Mouse (Mus musculus): Measurements from ENCODE around the gene Psap. TPM values are rescaled to one million over a fixed set of nuclear protein-coding genes. Genes with fewer than 3 reads are reported as not detected.
A peak's percentile ranks its signal among the peaks of the same experiment; 100 is the strongest.

Psap gene
- total and polyA plus RNA-seq, 2 experiments from 2014 or later = 272 to 811 TPM

DNA sequence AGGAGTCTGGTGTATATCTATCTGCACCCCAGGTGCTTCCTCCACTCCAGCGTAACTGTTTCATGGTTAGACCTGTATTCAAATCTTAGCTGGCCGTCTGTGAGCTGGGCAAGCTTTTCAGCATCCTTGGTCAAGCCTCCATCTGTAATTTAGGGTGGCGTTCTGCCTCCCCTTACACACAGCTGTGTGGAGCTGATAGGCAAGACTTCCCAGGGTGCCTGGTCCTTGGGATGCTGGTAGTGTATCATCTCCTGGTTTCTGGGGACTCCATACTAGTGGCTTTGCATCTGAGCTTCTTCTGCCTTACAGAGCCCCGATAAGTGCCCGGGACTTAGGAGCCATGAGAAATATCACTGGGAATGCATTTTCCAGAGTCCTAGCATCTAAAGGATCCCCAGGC is 72.2 kb downstream of the Psap start:
- H3K9ac ChIP-seq (replicated peaks; ENCODE audit: low read length, poor library complexity, severe bottlenecking) = no peak overlapping the region
- ATAC-seq (ENCODE audit: low FRiP score) (no peak), DNase-seq (ENCODE audit: low spot score) (no peak)
- no peak for TF ChIP-seq CTCF (IDR thresholded peaks at IDR 0.05)
- no peaks in the 10 kb centered on the region for H3K36me3 ChIP-seq (ENCODE audit: insufficient read depth, low read length)
- peaks cover 5% of the 10 kb centered on the region; the same call in 1 of the 2 replicates for H3K4me1 ChIP-seq (ENCODE audit: insufficient read depth, low read length)
- H3K4me2 ChIP-seq (ENCODE audit: low read depth, low read length, poor library complexity, severe bottlenecking) = no peak overlapping the region
- H3K9me3 ChIP-seq (ENCODE audit: low read length) = no peaks in the 10 kb centered on the region
- no peak overlapping the region for H3K4me3 ChIP-seq (ENCODE audit: low read depth, low read length)
- WGBS = 87% methylated on average over 5 of the region's 5 CpGs
- H3K27ac ChIP-seq (ENCODE audit: low read depth, low read length) = no peak overlapping the region
- peaks cover 20% of the 10 kb centered on the region; the same call in 1 of the 2 replicates for H3K27me3 ChIP-seq (ENCODE audit: insufficient read depth, low read length)

DNA sequence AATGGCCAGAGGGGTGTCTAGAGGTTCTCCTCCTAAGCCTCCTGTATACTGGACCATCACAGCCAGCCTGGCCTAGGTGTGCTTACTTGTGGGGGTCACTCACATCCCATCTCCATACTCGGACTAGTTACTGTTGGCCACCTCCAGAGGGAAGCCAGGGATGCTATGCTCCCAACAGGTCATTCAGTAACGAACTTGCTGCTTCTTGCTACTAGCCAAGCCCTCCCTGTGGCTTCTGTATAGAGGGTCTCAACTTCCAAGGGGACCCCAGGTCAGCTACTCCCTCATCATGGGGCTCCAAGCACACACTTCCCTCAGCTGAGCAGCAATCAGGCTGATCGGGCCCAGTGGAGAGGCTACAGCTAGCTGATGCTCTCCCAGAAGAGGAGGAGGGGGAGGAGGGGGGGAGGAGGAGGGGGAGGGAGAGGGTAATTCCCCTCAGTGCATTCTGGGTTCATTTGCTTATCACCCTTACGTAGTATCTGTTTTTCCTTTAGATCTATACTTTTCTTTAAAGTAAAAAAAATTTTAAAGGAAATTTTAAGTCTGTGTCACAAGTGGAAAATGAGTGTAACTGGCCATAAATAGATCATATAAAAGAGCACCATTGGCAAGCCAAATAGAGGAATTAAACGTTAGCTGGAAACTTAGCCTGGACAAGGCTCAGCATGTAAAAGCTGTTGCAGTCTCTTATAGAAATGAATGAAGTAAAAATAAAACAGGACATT is 72.8 kb downstream of the Psap start:
- peaks cover 20% of the 10 kb centered on the region; the same call in 1 of the 2 replicates for H3K27me3 ChIP-seq (ENCODE audit: insufficient read depth, low read length)
- no peak for TF ChIP-seq CTCF (IDR thresholded peaks at IDR 0.05)
- no peaks in the 10 kb centered on the region for H3K36me3 ChIP-seq (ENCODE audit: insufficient read depth, low read length)
- no peak overlapping the region for H3K27ac ChIP-seq (ENCODE audit: low read depth, low read length)
- H3K4me2 ChIP-seq (ENCODE audit: low read depth, low read length, poor library complexity, severe bottlenecking) = no peak overlapping the region
- H3K4me3 ChIP-seq (ENCODE audit: low read depth, low read length) = no peak overlapping the region
- WGBS = 47% methylated on average over 5 of the region's 5 CpGs
- no peak overlapping the region for H3K9ac ChIP-seq (replicated peaks; ENCODE audit: low read length, poor library complexity, severe bottlenecking)
- no peaks in the 10 kb centered on the region for H3K9me3 ChIP-seq (ENCODE audit: low read length)
- peaks cover 5% of the 10 kb centered on the region; the same call in 1 of the 2 replicates for H3K4me1 ChIP-seq (ENCODE audit: insufficient read depth, low read length)
- ATAC-seq (ENCODE audit: low FRiP score) (no peak), DNase-seq (ENCODE audit: low spot score) (no peak)

DNA sequence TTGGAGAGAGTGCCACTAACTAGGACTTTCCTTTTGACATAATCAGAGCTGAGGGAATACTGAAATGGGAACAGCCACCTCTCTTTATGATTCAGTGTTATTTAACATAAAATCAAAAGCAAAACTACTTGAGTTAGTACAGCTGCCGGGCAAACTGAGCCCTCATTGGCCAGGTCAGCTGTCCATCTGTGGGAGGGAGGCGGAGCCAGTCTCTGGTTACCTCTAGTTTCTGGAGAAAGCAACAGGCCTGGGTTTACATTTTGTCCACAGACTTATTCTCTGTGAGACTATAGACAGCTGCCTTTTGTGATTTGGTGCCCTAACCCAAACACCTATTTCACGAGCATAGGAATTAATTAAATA is 73.4 kb downstream of the Psap start:
- peak; percentile 52 for DNase-seq (ENCODE audit: low spot score)
- WGBS = 46% methylated on average over 3 of the region's 3 CpGs
- no peak overlapping the region for H3K9ac ChIP-seq (replicated peaks; ENCODE audit: low read length, poor library complexity, severe bottlenecking)
- peaks cover 5% of the 10 kb centered on the region; the same call in 1 of the 2 replicates for H3K4me1 ChIP-seq (ENCODE audit: insufficient read depth, low read length)
- H3K9me3 ChIP-seq (ENCODE audit: low read length) = no peaks in the 10 kb centered on the region
- TF ChIP-seq CTCF (IDR thresholded peaks at IDR 0.05) = no peak
- peaks cover 19% of the 10 kb centered on the region; the same call in 1 of the 2 replicates for H3K27me3 ChIP-seq (ENCODE audit: insufficient read depth, low read length)
- no peak for ATAC-seq (ENCODE audit: low FRiP score)
- H3K36me3 ChIP-seq (ENCODE audit: insufficient read depth, low read length) = no peaks in the 10 kb centered on the region
- H3K27ac ChIP-seq (ENCODE audit: low read depth, low read length) = no peak overlapping the region
- no peak overlapping the region for H3K4me3 ChIP-seq (ENCODE audit: low read depth, low read length)
- no peak overlapping the region for H3K4me2 ChIP-seq (ENCODE audit: low read depth, low read length, poor library complexity, severe bottlenecking)

DNA sequence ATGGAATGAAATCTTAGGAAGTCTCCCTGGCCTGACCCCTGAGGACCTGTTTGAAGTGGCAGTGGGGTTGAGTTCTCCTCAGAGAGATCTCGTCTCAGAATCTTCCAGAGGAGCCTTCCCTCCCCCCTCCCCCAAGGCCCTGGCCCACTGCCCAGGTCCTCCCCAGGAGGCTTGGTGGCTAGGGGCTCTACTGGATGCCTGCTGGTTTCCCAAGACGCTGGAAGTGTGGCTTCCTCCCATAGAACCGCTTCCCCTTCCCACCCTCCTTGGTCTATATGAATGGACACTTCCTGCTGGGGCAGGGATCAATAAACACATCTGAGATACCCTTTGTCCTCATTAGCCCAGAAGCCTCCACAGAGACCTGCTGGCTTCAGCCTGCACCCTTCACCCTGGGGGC is 73.8 kb downstream of the Psap start:
- no peak overlapping the region for H3K4me2 ChIP-seq (ENCODE audit: low read depth, low read length, poor library complexity, severe bottlenecking)
- H3K27ac ChIP-seq (ENCODE audit: low read depth, low read length) = 0 out of 2 replicates have a peak overlapping the region, but pooled peaks have one; percentile 47
- no peak overlapping the region for H3K9ac ChIP-seq (replicated peaks; ENCODE audit: low read length, poor library complexity, severe bottlenecking)
- no peak for ATAC-seq (ENCODE audit: low FRiP score)
- H3K27me3 ChIP-seq (ENCODE audit: insufficient read depth, low read length) = peaks cover 14% of the 10 kb centered on the region; the same call in 1 of the 2 replicates
- H3K4me1 ChIP-seq (ENCODE audit: insufficient read depth, low read length) = peaks cover 5% of the 10 kb centered on the region; the same call in 1 of the 2 replicates
- H3K36me3 ChIP-seq (ENCODE audit: insufficient read depth, low read length) = no peaks in the 10 kb centered on the region
- H3K4me3 ChIP-seq (ENCODE audit: low read depth, low read length) = no peak overlapping the region
- no peak for TF ChIP-seq CTCF (IDR thresholded peaks at IDR 0.05)
- WGBS = 33% methylated on average over 3 of the region's 3 CpGs
- no peaks in the 10 kb centered on the region for H3K9me3 ChIP-seq (ENCODE audit: low read length)
- DNase-seq (ENCODE audit: low spot score) = no peak

DNA sequence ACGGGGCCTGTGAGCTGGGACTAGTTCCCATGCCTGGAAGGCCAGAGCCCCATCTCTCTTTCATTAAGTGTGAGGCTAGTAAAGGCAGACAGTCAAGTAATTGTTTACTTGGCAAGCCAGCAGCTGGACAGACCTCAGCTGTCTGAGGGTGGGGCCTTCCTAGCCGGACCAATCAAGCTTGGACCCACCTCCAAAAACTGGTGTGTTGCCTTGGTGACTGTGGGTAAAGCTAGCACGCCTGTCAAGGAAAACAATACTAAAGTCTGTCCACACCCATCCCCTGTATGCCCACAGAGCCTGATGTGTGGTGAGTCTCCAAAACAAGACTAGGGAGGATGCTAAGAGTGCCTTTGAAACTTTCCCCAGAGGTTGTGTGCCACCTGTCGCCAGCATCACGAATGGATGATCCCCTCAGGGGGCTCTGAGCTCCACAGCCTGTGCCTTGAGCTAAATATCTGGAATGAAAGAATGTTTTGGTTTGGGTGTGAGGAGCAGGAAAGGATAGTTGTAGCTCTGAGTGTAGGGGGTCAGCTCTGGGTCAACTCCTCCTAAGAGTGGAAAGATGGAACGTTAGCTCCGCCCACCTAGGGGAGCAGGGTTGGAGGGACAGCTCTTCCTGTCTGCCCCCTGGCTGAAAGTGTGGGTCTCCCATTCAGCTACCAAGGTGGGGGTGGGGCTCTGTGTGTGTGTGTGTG is 74.5 kb downstream of the Psap start:
- Histone ChIP-seq H3K4me2 (ENCODE audit: low read depth, low read length, poor library complexity, severe bottlenecking) (no peak overlapping the region), H3K27me3 (ENCODE audit: insufficient read depth, low read length) (peaks cover 8% of the 10 kb centered on the region; the same call in 1 of the 2 replicates), H3K27ac (ENCODE audit: low read depth, low read length) (no peak overlapping the region), H3K9ac (replicated peaks; ENCODE audit: low read length, poor library complexity, severe bottlenecking) (no peak overlapping the region), H3K4me3 (ENCODE audit: low read depth, low read length) (no peak overlapping the region), H3K9me3 (ENCODE audit: low read length) (no peaks in the 10 kb centered on the region), H3K4me1 (ENCODE audit: insufficient read depth, low read length) (peaks cover 5% of the 10 kb centered on the region; the same call in 1 of the 2 replicates), H3K36me3 (ENCODE audit: insufficient read depth, low read length) (no peaks in the 10 kb centered on the region)
- WGBS = 39% methylated on average over 7 of the region's 7 CpGs
- DNase-seq (ENCODE audit: low spot score) (peak; percentile 56), ATAC-seq (ENCODE audit: low FRiP score) (no peak)
- TF ChIP-seq CTCF (IDR thresholded peaks at IDR 0.05) = no peak

Other genes with a start within 250 kb of the Psap start
- 275 and 308 TPM in 2 replicates for gene Spock2, start 171.4 kb upstream of the Psap start, total RNA-seq (2014; rRNA removed)
- gene Spock2, start 171.4 kb upstream of the Psap start, polyA plus RNA-seq (2015; fragmentation: Nextera tagmentation; extraction: Ambion mirVana) = 109 and 117 TPM in 2 replicates
- 4.6 and 5.5 TPM in 2 replicates for gene Chst3, start 58.4 kb upstream of the Psap start, total RNA-seq (2014; rRNA removed)
- gene Chst3, start 58.4 kb upstream of the Psap start, polyA plus RNA-seq (2015; fragmentation: Nextera tagmentation; extraction: Ambion mirVana) = 0.86 and 0.89 TPM in 2 replicates
- 5.9 and 15.8 TPM in 2 replicates for gene Vsir, start 69.2 kb downstream of the Psap start, total RNA-seq (2014; rRNA removed)
- gene Vsir, start 69.2 kb downstream of the Psap start, polyA plus RNA-seq (2015; fragmentation: Nextera tagmentation; extraction: Ambion mirVana) = 3.4 and 3.7 TPM in 2 replicates
- 0.93 and 1.9 TPM in 2 replicates for gene Gm17455, start 122.1 kb downstream of the Psap start, total RNA-seq (2014; rRNA removed)
- 6.9 and 12.5 TPM in 2 replicates for gene Gm17455, start 122.1 kb downstream of the Psap start, polyA plus RNA-seq (2015; fragmentation: Nextera tagmentation; extraction: Ambion mirVana)